Mouse (Mus musculus): Measurements from ENCODE around the gene Rnf123.

Gene Rnf123

GRCm38 (mm10) chr9:108104766-108105548 is 21.8 kb upstream of the Rnf123 start:
- peak; percentile 66 for DNase-seq

- peak; percentile 77 to 83 for DNase-seq
Observed at GRCm38 (mm10) chr9:108099619-108100018, 16.5 kb upstream of the Rnf123 start.

- no peak for DNase-seq
Observed at GRCm38 (mm10) chr9:108095949-108096712, 13.0 kb upstream of the Rnf123 start.

- DNase-seq = peak; percentile 85 to 86
Observed at GRCm38 (mm10) chr9:108095518-108095917, 12.4 kb upstream of the Rnf123 start.

- peak in 1 of 2 experiments; percentile 47 for DNase-seq
Observed at GRCm38 (mm10) chr9:108094998-108095411, 11.9 kb upstream of the Rnf123 start.

GRCm38 (mm10) chr9:108094184-108094941 is 11.2 kb upstream of the Rnf123 start, which contains the start of gene Apeh:
TSS of gene Apeh (minus strand) at chr9:108094606.
- DNase-seq = peak; percentile 96 to 98

- DNase-seq = peak; percentile 54 to 58
Observed at GRCm38 (mm10) chr9:108093586-108093985, 10.4 kb upstream of the Rnf123 start.

GRCm38 (mm10) chr9:108090611-108091120 is 7.5 kb upstream of the Rnf123 start:
- no peak for DNase-seq

- DNase-seq = no peak
Observed at GRCm38 (mm10) chr9:108085261-108085660, 2.1 kb upstream of the Rnf123 start.

GRCm38 (mm10) chr9:108083561-108083960 is 415 bp upstream of the Rnf123 start:
- no peak for DNase-seq

- DNase-seq = peak; percentile 59 to 62
Observed at GRCm38 (mm10) chr9:108082549-108082948, 597 bp downstream of the Rnf123 start.

- no peak for DNase-seq
Observed at GRCm38 (mm10) chr9:108080168-108080567, 3.0 kb downstream of the Rnf123 start, which contains the start of gene Mst1. TSS of gene Mst1 (plus strand) at chr9:108080436.

- DNase-seq = peak; percentile 74
Observed at GRCm38 (mm10) chr9:108073141-108073930, 9.8 kb downstream of the Rnf123 start.

- peak; percentile 53 to 67 for DNase-seq
Observed at GRCm38 (mm10) chr9:108072481-108072924, 10.6 kb downstream of the Rnf123 start.

GRCm38 (mm10) chr9:108071801-108072200 is 11.3 kb downstream of the Rnf123 start:
- no peak for DNase-seq

GRCm38 (mm10) chr9:108069529-108069928 is 13.6 kb downstream of the Rnf123 start:
- DNase-seq = no peak

GRCm38 (mm10) chr9:108069007-108069406 is 14.1 kb downstream of the Rnf123 start:
- no peak for DNase-seq

GRCm38 (mm10) chr9:108067900-108068299 is 15.2 kb downstream of the Rnf123 start:
- peak; percentile 92 to 93 for DNase-seq

- DNase-seq = peak in 1 of 2 experiments; percentile 45
Observed at GRCm38 (mm10) chr9:108067199-108067598, 15.9 kb downstream of the Rnf123 start.

GRCm38 (mm10) chr9:108065491-108066011 is 17.6 kb downstream of the Rnf123 start:
- DNase-seq = peak; percentile 85 to 87

GRCm38 (mm10) chr9:108063361-108063760 is 19.8 kb downstream of the Rnf123 start:
- no peak for DNase-seq

All from cerebellum, postnatal 10 days (tissue).